Mouse (Mus musculus) E14TG2a.4 (cell line): ENCODE measurements at regions not wholly inside any gene's neighbourhood (a gene's known extent, or its start where the extent isn't known, plus 50 kb on each side); places are given as distances from the start of the nearest gene placed in this dataset.

Experiments used
- CTCF ChIP-seq: conservative IDR thresholded peaks from 2 replicates; pipeline ENCODE4 v1.5.1; 2014; ENCODE audit warnings: low read length
- NANOG ChIP-seq: IDR thresholded peaks from 2 replicates; pipeline ENCODE4 v1.6.1; 2014; ENCODE audit warnings: borderline replicate concordance, low read length, mixed read lengths
- POU5F1 ChIP-seq: IDR thresholded peaks from 2 replicates; pipeline ENCODE4 v1.6.1; 2014; ENCODE audit warnings: low read length, borderline replicate concordance

DNA sequence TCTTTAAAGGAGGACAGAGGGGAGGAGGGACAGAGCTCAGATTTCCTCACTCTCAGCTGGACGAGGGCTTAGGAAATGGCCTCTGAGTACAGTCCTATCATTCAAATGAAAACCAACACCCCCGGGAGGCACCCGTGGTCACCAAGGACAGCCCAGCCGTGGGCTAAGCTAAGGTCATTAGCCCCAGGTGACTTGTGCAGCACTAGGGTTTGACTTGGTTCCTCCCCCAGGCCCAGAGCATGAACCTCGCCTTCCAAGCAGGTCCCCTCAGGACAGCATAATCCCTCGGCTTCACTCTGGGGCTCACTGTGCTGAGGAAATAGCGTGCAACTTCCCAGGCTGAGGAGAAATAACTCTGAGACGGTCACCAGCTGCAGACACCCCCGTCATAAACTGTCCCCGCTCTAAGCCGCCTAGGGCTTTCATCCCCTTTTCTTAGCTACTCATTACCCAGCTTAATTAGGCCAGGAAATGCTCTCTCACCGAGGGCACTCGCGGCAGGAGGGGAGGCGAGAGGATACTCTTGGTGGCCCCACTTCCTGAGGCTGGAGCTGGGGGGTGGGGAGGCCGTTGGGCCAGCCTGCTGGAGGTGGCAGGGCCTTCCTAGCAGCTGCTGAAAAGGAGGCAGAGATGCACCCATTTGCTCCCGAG, 61.0 kb upstream of the Hdhd5 start:
- TF ChIP-seq CTCF (no peak), NANOG (no peak), POU5F1 (no peak)
